Mouse (Mus musculus) heart, embryonic 14.5 days (tissue): ENCODE results near the gene Fnip1. TPM values are rescaled to one million over a fixed set of nuclear protein-coding genes. Genes with fewer than 3 reads are reported as not detected.

Source experiments
- ATAC-seq: fragments of 200-750 bp; cut with Nextera tagmentation; 2 replicates; pipeline ENCODE4 v1.8.0; 2017; ENCODE audit warnings: low read depth, moderate TSS enrichment; ENCODE audit not compliant: insufficient number of reproducible peaks, insufficient read depth, low FRiP score
- H3K27ac ChIP-seq, 2 experiments: fragments of 200-500 bp in 1 of 2; fragments of 300-500 bp in 1 of 2; sonication (generic) in 1 of 2; replicated peaks in 1 of 2; 2 replicates each; pipeline ENCODE4 v1.5.1; 2012 to 2014; ENCODE audit warnings: low read depth in 2 of 2, low read length in 2 of 2, control low read depth in 1 of 2, mild to moderate bottlenecking in 1 of 2, mixed read lengths in 1 of 2; ENCODE audit not compliant: control insufficient read depth in 1 of 2, insufficient read depth in 1 of 2
- H3K27me3 ChIP-seq: fragments of 300-500 bp; sonication (generic); 2 replicates; pipeline ENCODE4 v1.6.1; 2014; ENCODE audit warnings: mild to moderate bottlenecking, low read length, control low read depth; ENCODE audit not compliant: control insufficient read depth, insufficient read depth
- H3K36me3 ChIP-seq: fragments of 300-500 bp; sonication (generic); 2 replicates; pipeline ENCODE4 v1.6.1; 2014; ENCODE audit warnings: mild to moderate bottlenecking, control low read depth, low read length, mixed read lengths; ENCODE audit not compliant: control insufficient read depth, insufficient read depth
- H3K4me1 ChIP-seq, 2 experiments: fragments of 200-500 bp in 1 of 2; fragments of 300-500 bp in 1 of 2; sonication (generic) in 1 of 2; 2 replicates each; pipeline ENCODE4 v1.6.1; 2012 to 2014; ENCODE audit warnings: low read length in 2 of 2, control low read depth in 1 of 2, mixed read lengths in 1 of 2; ENCODE audit not compliant: control insufficient read depth in 2 of 2, insufficient read depth in 2 of 2
- H3K4me2 ChIP-seq: fragments of 300-500 bp; sonication (generic); 2 replicates; pipeline ENCODE4 v1.6.1; 2014; ENCODE audit warnings: mild to moderate bottlenecking, low read length
- H3K4me3 ChIP-seq, 2 experiments: fragments of 200-500 bp in 1 of 2; fragments of 300-500 bp in 1 of 2; sonication (generic) in 1 of 2; 2 replicates each; pipeline ENCODE4 v1.5.1; 2012 to 2014; ENCODE audit warnings: low read length in 2 of 2, mild to moderate bottlenecking in 2 of 2, control low read depth in 1 of 2, low read depth in 1 of 2, moderate library complexity in 1 of 2; ENCODE audit not compliant: control insufficient read depth in 1 of 2, insufficient read depth in 1 of 2
- H3K9ac ChIP-seq: fragments of 300-500 bp; sonication (generic); 2 replicates; pipeline ENCODE4 v1.6.1; 2014; ENCODE audit warnings: mild to moderate bottlenecking, low read length
- H3K9me3 ChIP-seq: fragments of 300-500 bp; sonication (generic); 2 replicates; pipeline ENCODE4 v1.6.1; 2016; ENCODE audit warnings: low read length, control low read depth; ENCODE audit not compliant: control insufficient read depth
- WGBS: fragments of 180-500 bp; shearing (Covaris S2); extraction: QIAGEN DNeasy Blood & Tissue Kit; methylation state at CpG from one replicate; pipeline ENCODE4 v1.1.7; 2014; 5-methylcytosine and 5-hydroxymethylcytosine counted together
- polyA plus RNA-seq: library from polyadenylated mRNA; unstranded; fragments of >200 nt; fragmentation: Nextera tagmentation; extraction: Ambion mirVana; gene quantifications from 2 replicates; pipeline ENCODE4 v1.2.1, GENCODE M21; 2014

Gene Fnip1
- polyA plus RNA-seq, 1 experiment from 2014 or later, result 11.0 TPM

DNA sequence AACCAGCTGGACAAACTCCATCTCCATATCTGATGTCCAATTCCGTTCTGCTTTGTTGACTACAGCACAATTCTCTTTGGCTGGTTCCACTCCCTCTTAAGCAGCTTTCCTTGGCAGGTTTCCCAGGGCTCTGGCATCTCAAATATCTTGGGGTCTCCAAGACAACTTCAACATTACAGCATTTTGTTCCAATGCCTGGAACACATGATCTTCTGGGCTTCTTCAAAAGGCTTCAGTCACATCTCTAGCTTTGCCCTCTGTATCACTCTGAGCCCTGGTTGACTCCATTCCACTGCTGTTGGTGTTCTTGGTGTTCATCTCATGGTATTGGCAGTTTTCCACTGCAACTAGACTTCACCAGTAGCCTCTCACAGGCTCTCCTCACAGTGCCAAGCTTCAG, 92.4 kb downstream of the Fnip1 start:
- Histone ChIP-seq H3K4me2 (peak overlapping the region; percentile 24), H3K36me3 (no peaks in the 10 kb centered on the region), H3K4me3 (no peak overlapping the region), H3K9me3 (no peaks in the 10 kb centered on the region), H3K27me3 (no peaks in the 10 kb centered on the region), H3K27ac (peak overlapping the region; percentile 84 to 88), H3K9ac (no peak overlapping the region), H3K4me1 (peaks cover 12 to 41% of the 10 kb centered on the region in 2 experiments)
- ATAC-seq, result peak; percentile 64; the same call in 1 of the 2 replicates
- 10% methylated on average over 1 of the region's 1 CpGs for WGBS

DNA sequence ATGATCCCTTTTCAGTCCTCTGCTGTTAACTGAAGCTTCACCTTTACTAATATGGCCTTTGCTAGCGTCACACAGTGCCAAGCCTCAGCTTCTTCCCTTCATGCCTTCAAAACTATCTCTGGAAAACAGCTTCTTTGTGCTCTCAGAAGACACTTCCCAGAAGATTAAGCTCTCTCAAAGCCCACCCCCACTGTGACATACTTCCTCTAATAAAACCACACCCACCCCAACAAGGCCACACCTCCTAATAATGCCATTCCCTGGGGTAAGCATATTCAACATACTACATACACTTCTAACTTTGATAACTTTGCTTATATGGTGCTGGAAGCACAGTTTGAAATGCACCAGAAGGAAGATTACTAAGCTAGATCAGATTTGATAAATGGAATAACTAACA, 92.9 kb downstream of the Fnip1 start:
- Histone ChIP-seq H3K9ac (no peak overlapping the region), H3K36me3 (no peaks in the 10 kb centered on the region), H3K4me1 (peaks cover 10 to 37% of the 10 kb centered on the region in 2 experiments), H3K4me2 (peak overlapping the region; percentile 24; the same call in 1 of the 2 replicates), H3K9me3 (no peaks in the 10 kb centered on the region), H3K4me3 (no peak overlapping the region), H3K27ac (peak overlapping the region; percentile 84 to 88), H3K27me3 (no peaks in the 10 kb centered on the region)
- WGBS, result 90% methylated on average over 1 of the region's 1 CpGs
- no peak for ATAC-seq

DNA sequence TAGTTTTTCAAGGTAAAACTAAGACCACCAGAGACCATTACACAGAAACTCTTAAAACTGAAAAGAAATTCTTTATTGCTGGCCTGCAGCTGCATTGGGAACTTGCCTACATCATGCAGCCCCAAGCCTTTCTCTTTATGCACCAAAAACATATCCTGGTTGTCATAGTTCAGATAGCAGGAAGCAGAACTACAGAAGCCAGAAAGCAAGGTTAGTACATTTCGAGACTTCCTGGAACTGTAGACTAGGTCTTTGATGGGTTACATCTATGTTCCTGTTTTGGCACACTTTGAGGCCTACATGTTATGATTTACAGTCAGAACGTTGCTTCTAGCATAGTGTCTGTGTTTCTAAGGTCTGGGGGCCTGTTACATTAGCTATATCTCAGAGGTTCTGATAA, 95.8 kb downstream of the Fnip1 start:
- no peak for ATAC-seq
- H3K9me3 ChIP-seq, result no peaks in the 10 kb centered on the region
- no peak overlapping the region for H3K27ac ChIP-seq
- H3K27me3 ChIP-seq, result no peaks in the 10 kb centered on the region
- peaks cover 7 to 21% of the 10 kb centered on the region in 2 experiments; a peak in 3 of 4 replicates for H3K4me1 ChIP-seq
- no peak overlapping the region for H3K4me2 ChIP-seq
- no peak overlapping the region for H3K9ac ChIP-seq
- H3K4me3 ChIP-seq, result no peak overlapping the region
- WGBS, result 75% methylated on average over 2 of the region's 2 CpGs
- H3K36me3 ChIP-seq, result no peaks in the 10 kb centered on the region

DNA sequence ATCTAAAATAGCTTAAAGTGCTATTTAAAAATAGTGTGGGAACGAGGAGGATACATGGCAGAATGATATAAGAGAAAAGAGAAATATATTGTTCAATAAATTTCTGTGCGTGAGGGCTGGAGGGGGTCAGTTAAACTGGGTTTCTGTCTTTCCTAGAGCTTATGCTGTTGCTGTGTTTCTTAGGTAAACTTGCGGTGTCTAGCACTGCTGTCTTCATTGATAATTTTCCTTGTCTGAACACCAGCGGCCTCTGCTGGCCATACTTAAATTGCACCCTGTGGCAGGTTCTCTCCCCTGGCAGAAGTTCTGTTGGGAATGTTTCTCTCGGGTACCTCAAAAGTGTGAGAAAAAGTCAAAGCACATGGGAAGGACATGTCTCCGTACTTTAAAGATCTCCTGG, 96.9 kb downstream of the Fnip1 start:
- Histone ChIP-seq H3K4me1 (peaks cover 7 to 15% of the 10 kb centered on the region in 2 experiments; a peak in 3 of 4 replicates), H3K9me3 (no peaks in the 10 kb centered on the region), H3K27ac (no peak overlapping the region), H3K4me2 (no peak overlapping the region), H3K9ac (no peak overlapping the region), H3K36me3 (no peaks in the 10 kb centered on the region), H3K27me3 (no peaks in the 10 kb centered on the region), H3K4me3 (no peak overlapping the region)
- WGBS, result 52% methylated on average over 6 of the region's 6 CpGs
- no peak for ATAC-seq

DNA sequence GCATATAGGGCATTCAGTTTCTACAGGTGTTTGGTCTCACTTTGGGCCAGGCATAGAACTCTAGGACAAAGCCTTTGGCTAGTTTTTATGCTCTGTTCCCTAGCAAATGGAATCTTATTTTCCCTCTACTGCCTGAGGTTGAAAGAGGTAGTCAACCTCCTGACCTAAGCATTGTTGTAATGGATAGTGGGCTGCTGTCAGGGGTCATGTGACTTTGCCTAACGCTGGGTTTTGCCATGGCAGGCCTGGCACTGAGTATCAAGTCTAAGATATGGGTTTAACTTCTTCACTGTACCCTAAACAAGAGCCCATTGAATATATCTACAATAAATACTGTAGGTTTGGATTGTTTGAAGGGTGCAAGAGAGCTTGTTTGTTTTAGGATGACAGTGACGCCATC, 101.0 kb downstream of the Fnip1 start:
- no peaks in the 10 kb centered on the region; a peak in 1 of 4 replicates for H3K4me1 ChIP-seq
- no peak overlapping the region for H3K4me2 ChIP-seq
- H3K9me3 ChIP-seq, result no peaks in the 10 kb centered on the region
- 75% methylated on average over 2 of the region's 2 CpGs for WGBS
- H3K4me3 ChIP-seq, result no peak overlapping the region
- ATAC-seq, result no peak
- H3K36me3 ChIP-seq, result no peaks in the 10 kb centered on the region
- no peak overlapping the region for H3K27ac ChIP-seq
- no peak overlapping the region for H3K9ac ChIP-seq
- no peaks in the 10 kb centered on the region for H3K27me3 ChIP-seq

DNA sequence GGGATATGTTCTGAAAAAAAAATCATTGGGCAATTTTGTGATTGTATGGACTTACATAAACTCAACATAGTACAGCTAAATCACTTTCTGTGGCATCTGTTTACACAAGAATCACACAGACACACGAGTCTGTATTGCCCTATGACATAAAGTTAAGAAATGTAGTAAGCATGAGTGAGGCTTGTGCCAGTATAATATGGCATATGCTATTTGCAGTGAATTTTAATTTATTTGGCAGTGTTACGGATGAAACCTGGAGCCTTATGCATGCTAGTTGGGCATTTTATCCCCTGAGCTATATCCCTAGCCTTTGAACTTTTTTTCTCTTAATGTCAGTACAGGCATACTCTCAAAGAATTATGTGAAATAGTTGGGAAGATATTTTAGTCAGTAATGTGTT, 101.5 kb downstream of the Fnip1 start:
- H3K4me1 ChIP-seq, result no peaks in the 10 kb centered on the region; a peak in 1 of 4 replicates
- WGBS, result 86% methylated on average over 2 of the region's 2 CpGs
- H3K9ac ChIP-seq, result no peak overlapping the region
- H3K4me3 ChIP-seq, result no peak overlapping the region
- no peak overlapping the region for H3K27ac ChIP-seq
- H3K4me2 ChIP-seq, result no peak overlapping the region
- no peaks in the 10 kb centered on the region for H3K9me3 ChIP-seq
- no peaks in the 10 kb centered on the region for H3K36me3 ChIP-seq
- ATAC-seq, result no peak
- H3K27me3 ChIP-seq, result no peaks in the 10 kb centered on the region

DNA sequence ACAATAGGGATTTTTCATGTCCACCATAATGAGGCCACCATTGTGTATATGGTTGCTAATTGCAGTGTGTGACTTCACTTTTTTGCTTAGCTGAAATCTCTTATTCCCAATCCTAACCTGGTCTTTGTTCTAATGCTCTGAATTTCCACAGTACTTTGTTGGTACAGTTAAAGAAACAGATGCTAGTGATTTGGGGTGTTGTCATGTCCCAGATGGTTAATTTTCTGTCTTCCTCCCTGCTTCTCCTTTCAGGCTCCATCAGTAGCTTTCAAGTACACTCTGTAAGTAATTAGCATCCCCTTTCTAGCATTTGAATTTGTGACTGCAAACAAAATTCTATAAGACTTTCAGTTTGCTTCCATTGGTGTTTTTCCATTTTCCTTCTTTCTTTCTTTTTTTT, 102.3 kb downstream of the Fnip1 start:
- H3K4me3 ChIP-seq, result no peak overlapping the region
- no peaks in the 10 kb centered on the region; a peak in 1 of 4 replicates for H3K4me1 ChIP-seq
- no peak overlapping the region for H3K27ac ChIP-seq
- H3K9me3 ChIP-seq, result no peaks in the 10 kb centered on the region
- ATAC-seq, result no peak
- H3K4me2 ChIP-seq, result no peak overlapping the region
- no peak overlapping the region for H3K9ac ChIP-seq
- no peaks in the 10 kb centered on the region for H3K36me3 ChIP-seq
- H3K27me3 ChIP-seq, result no peaks in the 10 kb centered on the region

DNA sequence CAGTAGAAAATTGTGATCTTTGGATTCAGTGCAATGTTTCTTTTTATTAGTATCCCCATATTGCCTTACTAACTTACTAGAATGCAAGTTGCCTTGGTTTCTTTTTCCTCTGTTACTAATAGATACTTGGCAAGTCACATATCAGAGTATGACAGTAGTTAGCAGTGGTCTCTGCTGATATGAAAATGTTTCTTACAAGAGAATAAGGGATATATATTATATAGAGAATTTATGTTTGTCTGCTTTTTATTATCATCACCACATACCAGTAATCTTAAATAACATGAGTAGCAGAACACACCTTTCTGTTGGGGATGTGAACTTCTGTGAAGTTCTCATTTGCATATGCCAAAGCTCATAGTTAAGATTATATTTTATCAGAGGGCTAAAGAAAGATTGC, 104.4 kb downstream of the Fnip1 start:
- Histone ChIP-seq H3K4me1 (no peaks in the 10 kb centered on the region; a peak in 1 of 4 replicates), H3K36me3 (0 out of 2 replicates have a peak, but pooled peaks cover under 1% of the 10 kb centered on the region), H3K4me2 (no peak overlapping the region), H3K27me3 (no peaks in the 10 kb centered on the region), H3K9ac (no peak overlapping the region), H3K27ac (no peak overlapping the region), H3K9me3 (no peaks in the 10 kb centered on the region), H3K4me3 (no peak overlapping the region)
- ATAC-seq, result no peak
